Mouse (Mus musculus): ENCODE measurements around the gene Pold4.
A peak's percentile ranks its signal among the peaks of the same experiment; 100 is the strongest.

Gene Pold4

GRCm38 (mm10) chr19:4204889-4205288 is 26.8 kb upstream of the Pold4 start:
- no peak for DNase-seq (ENCODE audit: low read depth)

- peak; percentile 43 for DNase-seq (ENCODE audit: low read depth)
Observed at GRCm38 (mm10) chr19:4206971-4207370, 24.7 kb upstream of the Pold4 start.

- no peak for DNase-seq (ENCODE audit: low read depth)
Observed at GRCm38 (mm10) chr19:4208563-4208962, 23.1 kb upstream of the Pold4 start.

- DNase-seq (ENCODE audit: low read depth), result no peak
Observed at GRCm38 (mm10) chr19:4211891-4212588, 19.7 kb upstream of the Pold4 start.

GRCm38 (mm10) chr19:4213524-4213974 is 18.1 kb upstream of the Pold4 start:
- no peak for DNase-seq (ENCODE audit: low read depth)

GRCm38 (mm10) chr19:4214071-4214770 is 17.5 kb upstream of the Pold4 start, which contains the start of the genes Clcf1 and AC109138.7:
TSS of gene Clcf1 (plus strand) at chr19:4214238.
TSS of gene AC109138.7 (plus strand) at chr19:4214357.
- no peak for DNase-seq (ENCODE audit: low read depth)

- no peak for DNase-seq (ENCODE audit: low read depth)
Observed at GRCm38 (mm10) chr19:4214771-4215450, 16.8 kb upstream of the Pold4 start.

- no peak for DNase-seq (ENCODE audit: low read depth)
Observed at GRCm38 (mm10) chr19:4215451-4215840, 16.3 kb upstream of the Pold4 start.

GRCm38 (mm10) chr19:4216041-4216685 is 15.5 kb upstream of the Pold4 start:
- DNase-seq (ENCODE audit: low read depth), result no peak

GRCm38 (mm10) chr19:4217140-4217539 is 14.6 kb upstream of the Pold4 start:
- DNase-seq (ENCODE audit: low read depth), result no peak

- DNase-seq (ENCODE audit: low read depth), result no peak
Observed at GRCm38 (mm10) chr19:4217855-4218254, 13.8 kb upstream of the Pold4 start.

GRCm38 (mm10) chr19:4218293-4218692 is 13.4 kb upstream of the Pold4 start:
- no peak for DNase-seq (ENCODE audit: low read depth)

- DNase-seq (ENCODE audit: low read depth), result no peak
Observed at GRCm38 (mm10) chr19:4218784-4219183, 12.9 kb upstream of the Pold4 start.

GRCm38 (mm10) chr19:4219943-4220342 is 11.8 kb upstream of the Pold4 start:
- DNase-seq (ENCODE audit: low read depth), result no peak

- no peak for DNase-seq (ENCODE audit: low read depth)
Observed at GRCm38 (mm10) chr19:4220416-4220815, 11.3 kb upstream of the Pold4 start.

GRCm38 (mm10) chr19:4220957-4221743 is 10.5 kb upstream of the Pold4 start:
- no peak for DNase-seq (ENCODE audit: low read depth)

- no peak for DNase-seq (ENCODE audit: low read depth)
Observed at GRCm38 (mm10) chr19:4222165-4222564, 9.5 kb upstream of the Pold4 start.

- DNase-seq (ENCODE audit: low read depth), result no peak
Observed at GRCm38 (mm10) chr19:4226779-4227178, 4.9 kb upstream of the Pold4 start.

GRCm38 (mm10) chr19:4227446-4227845 is 4.3 kb upstream of the Pold4 start:
- no peak for DNase-seq (ENCODE audit: low read depth)

- peak; percentile 76 for DNase-seq (ENCODE audit: low read depth)
Observed at GRCm38 (mm10) chr19:4227894-4228678, 3.6 kb upstream of the Pold4 start.

GRCm38 (mm10) chr19:4228891-4229290 is 2.8 kb upstream of the Pold4 start:
- no peak for DNase-seq (ENCODE audit: low read depth)
